Mouse (Mus musculus) forebrain, embryonic 11.5 days (tissue): ENCODE results near the gene Sergef. TPM values are rescaled to one million over a fixed set of nuclear protein-coding genes. Genes with fewer than 3 reads are reported as not detected.

Source experiments
- ATAC-seq: fragments of 200-750 bp; cut with Nextera tagmentation; replicated peaks from 2 replicates; pipeline ENCODE4 v1.8.0; 2017; ENCODE audit warnings: moderate TSS enrichment; ENCODE audit not compliant: low FRiP score
- DNase-seq: peaks from one replicate; pipeline ENCODE4 v3.0.0-alpha.2; 2017; ENCODE audit warnings: low spot score
- H3K27ac ChIP-seq: fragments of 300-500 bp; sonication (generic); 2 replicates; pipeline ENCODE4 v1.5.1; 2014; ENCODE audit warnings: low read depth, low read length
- H3K27me3 ChIP-seq: fragments of 300-500 bp; sonication (generic); 2 replicates; pipeline ENCODE4 v1.6.1; 2014; ENCODE audit warnings: mild to moderate bottlenecking, low read length, mixed read lengths; ENCODE audit not compliant: control insufficient read depth, insufficient read depth
- H3K36me3 ChIP-seq: fragments of 300-500 bp; sonication (generic); 2 replicates; pipeline ENCODE4 v1.6.1; 2014; ENCODE audit warnings: mild to moderate bottlenecking, low read length, moderate library complexity, mixed read lengths; ENCODE audit not compliant: control insufficient read depth, insufficient read depth
- H3K4me1 ChIP-seq: fragments of 300-500 bp; sonication (generic); replicated peaks from 2 replicates; pipeline ENCODE4 v1.6.1; 2014; ENCODE audit warnings: low read length, mixed read lengths; ENCODE audit not compliant: control insufficient read depth, insufficient read depth
- H3K4me2 ChIP-seq: fragments of 300-500 bp; sonication (generic); 2 replicates; pipeline ENCODE4 v1.6.1; 2014; ENCODE audit warnings: low read depth, mild to moderate bottlenecking, low read length, moderate library complexity, mixed read lengths; ENCODE audit not compliant: severe bottlenecking
- H3K4me3 ChIP-seq: fragments of 300-500 bp; sonication (generic); 2 replicates; pipeline ENCODE4 v1.5.1; 2014; ENCODE audit warnings: low read depth, low read length
- H3K9ac ChIP-seq: fragments of 300-500 bp; sonication (generic); 2 replicates; pipeline ENCODE4 v1.6.1; 2014; ENCODE audit warnings: low read length
- H3K9me3 ChIP-seq: fragments of 300-500 bp; sonication (generic); 2 replicates; pipeline ENCODE4 v1.6.1; 2016; ENCODE audit warnings: low read length, mixed read lengths; ENCODE audit not compliant: control insufficient read depth
- WGBS: fragments of 180-500 bp; shearing (Covaris S2); extraction: QIAGEN DNeasy Blood & Tissue Kit; methylation state at CpG from one replicate; pipeline ENCODE4 v1.1.7; 2014; 5-methylcytosine and 5-hydroxymethylcytosine counted together
- polyA plus RNA-seq: library from polyadenylated mRNA; unstranded; fragments of >200 nt; fragmentation: Nextera tagmentation; extraction: Ambion mirVana; gene quantifications from 2 replicates; pipeline ENCODE4 v1.2.1, GENCODE M21; 2014

Gene Sergef
- polyA plus RNA-seq, 1 experiment from 2014 or later: 18.7 TPM

- Histone ChIP-seq H3K36me3 (no peaks in the 10 kb centered on the region), H3K4me2 (no peak overlapping the region), H3K27ac (no peak overlapping the region), H3K27me3 (no peaks in the 10 kb centered on the region), H3K4me1 (no peaks in the 10 kb centered on the region), H3K9ac (no peak overlapping the region), H3K4me3 (no peak overlapping the region), H3K9me3 (no peaks in the 10 kb centered on the region)
- no peak for ATAC-seq
- no peak for DNase-seq
- 84% methylated on average over 6 of the region's 6 CpGs for WGBS
These were observed 27.1 kb downstream of the Sergef start for GRCm38 (mm10) chr7:46612421-46612937.

- Histone ChIP-seq H3K4me1 (no peaks in the 10 kb centered on the region), H3K27me3 (no peaks in the 10 kb centered on the region), H3K4me2 (no peak overlapping the region), H3K36me3 (no peaks in the 10 kb centered on the region), H3K27ac (no peak overlapping the region), H3K9ac (no peak overlapping the region), H3K4me3 (no peak overlapping the region), H3K9me3 (no peaks in the 10 kb centered on the region)
- no peak for DNase-seq
- ATAC-seq: no peak
- WGBS: 86% methylated on average over 9 of the region's 9 CpGs
These were observed 27.6 kb downstream of the Sergef start for GRCm38 (mm10) chr7:46611970-46612369.

- WGBS: 88% methylated on average over 4 of the region's 4 CpGs
- no peak for ATAC-seq
These were observed 30.3 kb downstream of the Sergef start for GRCm38 (mm10) chr7:46609317-46609716.

GRCm38 (mm10) chr7:46607428-46608055 is 32.1 kb downstream of the Sergef start:
- 62% methylated on average over 11 of the region's 11 CpGs for WGBS
- DNase-seq (peak; percentile 67), ATAC-seq (peak; percentile 49; the same call in 1 of the 2 replicates)

More at GRCm38 (mm10) chr7:46609317-46609716, 30.3 kb downstream of the Sergef start:
- no peak overlapping the region for H3K9ac ChIP-seq
- H3K9me3 ChIP-seq: no peaks in the 10 kb centered on the region
- no peak for DNase-seq
- no peak overlapping the region for H3K27ac ChIP-seq
- H3K27me3 ChIP-seq: no peaks in the 10 kb centered on the region
- H3K4me1 ChIP-seq: no peaks in the 10 kb centered on the region
- no peaks in the 10 kb centered on the region for H3K36me3 ChIP-seq
- no peak overlapping the region for H3K4me3 ChIP-seq
- H3K4me2 ChIP-seq: no peak overlapping the region

GRCm38 (mm10) chr7:46607031-46607426 is 32.6 kb downstream of the Sergef start:
- no peaks in the 10 kb centered on the region for H3K9me3 ChIP-seq
- H3K36me3 ChIP-seq: no peaks in the 10 kb centered on the region
- H3K4me3 ChIP-seq: no peak overlapping the region
- no peak for DNase-seq
- H3K27ac ChIP-seq: no peak overlapping the region
- WGBS: 72% methylated on average over 8 of the region's 8 CpGs
- H3K27me3 ChIP-seq: no peaks in the 10 kb centered on the region
- H3K9ac ChIP-seq: no peak overlapping the region
- H3K4me1 ChIP-seq: no peaks in the 10 kb centered on the region; the same call in 1 of the 2 replicates
- no peak; the same call in 1 of the 2 replicates for ATAC-seq
- no peak overlapping the region for H3K4me2 ChIP-seq

More at GRCm38 (mm10) chr7:46607428-46608055, 32.1 kb downstream of the Sergef start:
- Histone ChIP-seq H3K27me3 (no peaks in the 10 kb centered on the region), H3K4me3 (no peak overlapping the region), H3K4me1 (no peaks in the 10 kb centered on the region), H3K9me3 (no peaks in the 10 kb centered on the region), H3K27ac (no peak overlapping the region), H3K36me3 (no peaks in the 10 kb centered on the region), H3K4me2 (no peak overlapping the region), H3K9ac (no peak overlapping the region)

GRCm38 (mm10) chr7:46606391-46607030 is 33.1 kb downstream of the Sergef start:
- ATAC-seq: peak; percentile 64
- Histone ChIP-seq H3K9me3 (no peaks in the 10 kb centered on the region), H3K9ac (no peak overlapping the region), H3K36me3 (no peaks in the 10 kb centered on the region), H3K27me3 (no peaks in the 10 kb centered on the region), H3K4me1 (peaks cover 2% of the 10 kb centered on the region; the same call in 1 of the 2 replicates), H3K4me2 (no peak overlapping the region), H3K4me3 (no peak overlapping the region), H3K27ac (no peak overlapping the region)
- peak; percentile 84 for DNase-seq
- 78% methylated on average over 7 of the region's 7 CpGs for WGBS

- H3K9ac ChIP-seq: no peak overlapping the region
- peaks cover 7% of the 10 kb centered on the region; the same call in 1 of the 2 replicates for H3K4me1 ChIP-seq
- H3K4me2 ChIP-seq: no peak overlapping the region
- H3K27me3 ChIP-seq: no peaks in the 10 kb centered on the region
- no peaks in the 10 kb centered on the region for H3K9me3 ChIP-seq
- H3K4me3 ChIP-seq: no peak overlapping the region
- ATAC-seq: no peak
- no peaks in the 10 kb centered on the region for H3K36me3 ChIP-seq
- H3K27ac ChIP-seq: no peak overlapping the region
- 81% methylated on average over 7 of the region's 7 CpGs for WGBS
- no peak for DNase-seq
These were observed 36.6 kb downstream of the Sergef start for GRCm38 (mm10) chr7:46603051-46603450.

GRCm38 (mm10) chr7:46602079-46602478 is 37.5 kb downstream of the Sergef start:
- Histone ChIP-seq H3K4me3 (no peak overlapping the region), H3K27me3 (no peaks in the 10 kb centered on the region), H3K9me3 (no peaks in the 10 kb centered on the region), H3K4me2 (no peak overlapping the region), H3K36me3 (no peaks in the 10 kb centered on the region), H3K27ac (peak overlapping the region; percentile 19; the same call in 1 of the 2 replicates), H3K4me1 (peaks cover 7% of the 10 kb centered on the region; the same call in 1 of the 2 replicates), H3K9ac (peak overlapping the region; percentile 14; the same call in 1 of the 2 replicates)
- ATAC-seq (peak; percentile 54), DNase-seq (peak; percentile 58)
- WGBS: 43% methylated on average over 4 of the region's 4 CpGs
